Mouse (Mus musculus): ENCODE measurements around the gene Slc25a3. TPM values are rescaled to one million over a fixed set of nuclear protein-coding genes. Genes with fewer than 3 reads are reported as not detected.

Slc25a3 gene
- polyA plus RNA-seq, 1 experiment: 232 TPM

GRCm38 (mm10) chr10:91143313-91144230 lies 19.7 kb upstream of the Slc25a3 start:
- TF ChIP-seq POLR2A (IDR thresholded peaks at IDR 0.05; ENCODE audit: borderline replicate concordance, extremely low read depth, low read depth, low read length): no peak
- no peak for TF ChIP-seq CTCF (IDR thresholded peaks at IDR 0.05; ENCODE audit: insufficient read depth, low read length)
- no peak for DNase-seq
- Histone ChIP-seq H3K4me1 (ENCODE audit: control insufficient read depth, insufficient read depth, low read length) (no peaks in the 10 kb centered on the region), H3K4me3 (replicated peaks; ENCODE audit: extremely low read depth, low read depth, low read length) (no peak overlapping the region)
- WGBS: 55% methylated on average over 18 of the region's 18 CpGs

GRCm38 (mm10) chr10:91142654-91143191 lies 18.9 kb upstream of the Slc25a3 start:
- Histone ChIP-seq H3K4me1 (ENCODE audit: control insufficient read depth, insufficient read depth, low read length) (no peaks in the 10 kb centered on the region), H3K4me3 (replicated peaks; ENCODE audit: extremely low read depth, low read depth, low read length) (no peak overlapping the region)
- no peak for TF ChIP-seq POLR2A (IDR thresholded peaks at IDR 0.05; ENCODE audit: borderline replicate concordance, extremely low read depth, low read depth, low read length)
- no peak for TF ChIP-seq CTCF (IDR thresholded peaks at IDR 0.05; ENCODE audit: insufficient read depth, low read length)
- WGBS: 63% methylated on average over 10 of the region's 10 CpGs
- DNase-seq: no peak

- Histone ChIP-seq H3K4me3 (replicated peaks; ENCODE audit: extremely low read depth, low read depth, low read length) (no peak overlapping the region), H3K4me1 (ENCODE audit: control insufficient read depth, insufficient read depth, low read length) (no peaks in the 10 kb centered on the region)
- TF ChIP-seq CTCF (IDR thresholded peaks at IDR 0.05; ENCODE audit: insufficient read depth, low read length) (peak; percentile 31; the same call in 1 of the 2 replicates), POLR2A (IDR thresholded peaks at IDR 0.05; ENCODE audit: borderline replicate concordance, extremely low read depth, low read depth, low read length) (no peak)
- no peak for DNase-seq
- 20% methylated on average over 2 of the region's 2 CpGs for WGBS
Measured at GRCm38 (mm10) chr10:91141564-91141963, 17.7 kb upstream of the Slc25a3 start.

GRCm38 (mm10) chr10:91139148-91139766 lies 15.4 kb upstream of the Slc25a3 start:
- TF ChIP-seq CTCF (IDR thresholded peaks at IDR 0.05; ENCODE audit: insufficient read depth, low read length) (no peak), POLR2A (IDR thresholded peaks at IDR 0.05; ENCODE audit: borderline replicate concordance, extremely low read depth, low read depth, low read length) (no peak)
- 85% methylated on average over 14 of the region's 14 CpGs for whole genome bisulfite sequencing
- no peak for DNase-seq
- H3K4me3 ChIP-seq (replicated peaks; ENCODE audit: extremely low read depth, low read depth, low read length): no peak overlapping the region
- H3K4me1 ChIP-seq (ENCODE audit: control insufficient read depth, insufficient read depth, low read length): no peaks in the 10 kb centered on the region

GRCm38 (mm10) chr10:91138317-91138716 lies 14.5 kb upstream of the Slc25a3 start:
- DNase-seq: no peak
- 40% methylated on average over 3 of the region's 3 CpGs for WGBS
- Histone ChIP-seq H3K4me3 (replicated peaks; ENCODE audit: extremely low read depth, low read depth, low read length) (no peak overlapping the region), H3K4me1 (ENCODE audit: control insufficient read depth, insufficient read depth, low read length) (no peaks in the 10 kb centered on the region)
- TF ChIP-seq CTCF (IDR thresholded peaks at IDR 0.05; ENCODE audit: insufficient read depth, low read length) (no peak), POLR2A (IDR thresholded peaks at IDR 0.05; ENCODE audit: borderline replicate concordance, extremely low read depth, low read depth, low read length) (no peak)

- no peak for DNase-seq
- TF ChIP-seq CTCF (IDR thresholded peaks at IDR 0.05; ENCODE audit: insufficient read depth, low read length): no peak
- no peak for TF ChIP-seq POLR2A (IDR thresholded peaks at IDR 0.05; ENCODE audit: borderline replicate concordance, extremely low read depth, low read depth, low read length)
- Histone ChIP-seq H3K4me3 (replicated peaks; ENCODE audit: extremely low read depth, low read depth, low read length) (no peak overlapping the region), H3K4me1 (ENCODE audit: control insufficient read depth, insufficient read depth, low read length) (no peaks in the 10 kb centered on the region)
- WGBS: 73% methylated on average over 9 of the region's 9 CpGs
Measured at GRCm38 (mm10) chr10:91137400-91137799, 13.5 kb upstream of the Slc25a3 start.

GRCm38 (mm10) chr10:91135302-91135972 lies 11.6 kb upstream of the Slc25a3 start:
- no peak for DNase-seq
- H3K4me1 ChIP-seq (ENCODE audit: control insufficient read depth, insufficient read depth, low read length): no peaks in the 10 kb centered on the region
- H3K4me3 ChIP-seq (replicated peaks; ENCODE audit: extremely low read depth, low read depth, low read length): no peak overlapping the region
- TF ChIP-seq POLR2A (IDR thresholded peaks at IDR 0.05; ENCODE audit: borderline replicate concordance, extremely low read depth, low read depth, low read length) (no peak), CTCF (IDR thresholded peaks at IDR 0.05; ENCODE audit: insufficient read depth, low read length) (no peak)
- 96% methylated on average over 7 of the region's 7 CpGs for WGBS

GRCm38 (mm10) chr10:91131565-91131964 lies 7.7 kb upstream of the Slc25a3 start:
- TF ChIP-seq POLR2A (IDR thresholded peaks at IDR 0.05; ENCODE audit: borderline replicate concordance, extremely low read depth, low read depth, low read length): no peak
- no peaks in the 10 kb centered on the region for H3K4me1 ChIP-seq (ENCODE audit: control insufficient read depth, insufficient read depth, low read length)
- 82% methylated on average over 1 of the region's 1 CpGs for WGBS
- no peak overlapping the region for H3K4me3 ChIP-seq (replicated peaks; ENCODE audit: extremely low read depth, low read depth, low read length)
- no peak for DNase-seq

- Histone ChIP-seq H3K4me1 (ENCODE audit: control insufficient read depth, insufficient read depth, low read length) (no peaks in the 10 kb centered on the region), H3K4me3 (replicated peaks; ENCODE audit: extremely low read depth, low read depth, low read length) (no peak overlapping the region)
- no peak for DNase-seq
- WGBS: 85% methylated on average over 3 of the region's 3 CpGs
- TF ChIP-seq POLR2A (IDR thresholded peaks at IDR 0.05; ENCODE audit: borderline replicate concordance, extremely low read depth, low read depth, low read length) (no peak), CTCF (IDR thresholded peaks at IDR 0.05; ENCODE audit: insufficient read depth, low read length) (no peak)
Measured at GRCm38 (mm10) chr10:91130792-91131191, 6.9 kb upstream of the Slc25a3 start.

Data from lung, adult 2 months (tissue).